Mouse (Mus musculus) frontal cortex, adult (tissue): Measurements from ENCODE around the gene Srcin1.

ENCODE experiments used
- ATAC-seq: cut with Nextera tagmentation; 2 replicates; pipeline ENCODE4 v1.9.2; 2017; ENCODE audit warnings: mild to moderate bottlenecking, moderate library complexity, mixed read lengths; ENCODE audit not compliant: low TSS enrichment

Gene Srcin1

GRCm38 (mm10) chr11:97468639-97469287 is 107.2 kb downstream of the Srcin1 start:
- peak; percentile 62; the same call in 1 of the 2 replicates for ATAC-seq

GRCm38 (mm10) chr11:97466444-97467160 is 109.4 kb downstream of the Srcin1 start:
- ATAC-seq = peak; percentile 32; the same call in 1 of the 2 replicates

- no peak for ATAC-seq
These were observed 110.0 kb downstream of the Srcin1 start for GRCm38 (mm10) chr11:97465957-97466356.

- no peak for ATAC-seq
These were observed 112.0 kb downstream of the Srcin1 start for GRCm38 (mm10) chr11:97463991-97464390.

- ATAC-seq = no peak
These were observed 112.8 kb downstream of the Srcin1 start for GRCm38 (mm10) chr11:97463166-97463565.

GRCm38 (mm10) chr11:97462538-97462937 is 113.4 kb downstream of the Srcin1 start:
- no peak for ATAC-seq

GRCm38 (mm10) chr11:97461307-97461820 is 114.6 kb downstream of the Srcin1 start:
- ATAC-seq = no peak
